Mouse (Mus musculus) stomach, postnatal 0 days (tissue): ENCODE results near the gene Depdc7.

Experiments
- CTCF ChIP-seq: IDR thresholded peaks from 2 replicates; pipeline ENCODE4 v1.5.1; 2016; ENCODE audit warnings: antibody characterized with exemption, low read depth, mild to moderate bottlenecking, moderate library complexity
- EP300 ChIP-seq: optimal IDR thresholded peaks from 2 replicates; pipeline ENCODE3; 2016; ENCODE audit warnings: antibody characterized with exemption

GRCm38 (mm10) chr2:104704355-104704754 lies 38.3 kb downstream of the Depdc7 start:
- TF ChIP-seq CTCF (no peak), EP300 (no peak)
